Mouse (Mus musculus) R1 (cell line): ENCODE results near the gene Ash1l.

ENCODE experiments used
- DNase-seq: peaks from one replicate; pipeline ENCODE4 v3.0.0-alpha.2; 2018; ENCODE audit warnings: low read depth, low spot score

The Ash1l gene

DNA sequence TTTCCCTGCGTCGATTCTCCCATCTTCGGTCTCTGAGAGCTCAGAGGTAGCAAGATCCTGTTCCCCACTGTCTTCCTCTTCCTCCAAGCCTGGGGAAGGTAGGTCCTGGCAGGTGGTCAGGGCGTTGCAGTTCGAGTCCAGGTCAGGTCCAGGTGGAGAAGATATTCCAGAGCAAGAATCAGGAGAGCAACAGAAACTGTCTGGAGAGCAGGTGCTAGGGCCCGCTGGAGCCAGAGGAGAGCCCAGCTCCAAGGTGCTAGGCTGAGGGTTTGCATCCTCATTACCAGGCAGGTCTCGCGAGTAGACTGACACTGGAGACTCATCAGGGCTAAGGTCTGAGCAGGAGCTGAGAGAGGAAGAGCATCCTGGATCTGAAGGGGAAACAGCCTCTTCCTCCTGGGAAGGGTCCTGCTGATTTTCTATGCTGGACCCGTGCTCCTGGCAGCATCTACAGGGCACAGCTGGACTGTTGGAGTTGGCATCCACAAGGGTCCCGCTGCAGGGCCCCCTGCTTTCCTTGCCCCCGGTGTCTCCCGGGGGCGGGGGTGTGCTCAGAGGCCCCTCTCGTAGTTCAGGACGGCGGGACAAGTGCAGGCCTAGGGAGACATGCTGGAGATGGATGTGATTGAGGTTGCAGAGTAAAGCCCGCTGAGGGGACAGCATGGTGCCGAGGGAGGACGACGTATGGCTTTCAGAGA, 141.5 kb downstream of the Ash1l start:
- no peak for DNase-seq

GRCm38 (mm10) chr3:89092509-89093090, 142.2 kb downstream of the Ash1l start:
- no peak for DNase-seq

GRCm38 (mm10) chr3:89093175-89093574, 142.8 kb downstream of the Ash1l start, which contains the start of gene Rusc1:
Gene Rusc1 (minus strand): TSS chr3:89093311.
- peak; percentile 86 for DNase-seq

- no peak for DNase-seq
Observed at GRCm38 (mm10) chr3:89094021-89094420, 143.6 kb downstream of the Ash1l start.

DNA sequence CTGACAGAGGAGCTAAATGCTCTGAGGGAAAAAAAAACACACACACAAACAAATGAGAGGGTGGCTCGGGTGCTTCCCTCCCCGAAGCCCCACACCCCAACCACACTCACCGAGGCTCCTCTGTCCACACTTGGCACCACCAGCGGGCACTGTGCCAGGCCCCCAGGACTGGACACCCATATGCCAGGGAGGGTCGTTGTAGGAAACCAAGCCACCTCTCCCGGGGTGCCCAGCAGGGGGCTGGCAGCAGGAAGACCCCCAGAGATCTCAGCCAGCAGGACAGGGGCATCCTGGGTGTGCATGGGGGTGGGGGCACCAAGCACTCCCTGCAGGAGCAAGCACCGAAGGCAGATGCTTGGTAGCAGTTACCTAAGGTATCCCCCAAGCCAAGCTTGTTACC, 150.4 kb downstream of the Ash1l start, which contains the start of gene Gm43738:
Gene Gm43738 (minus strand): TSS at position 289 of the 400 bp plus-strand sequence.
- no peak for DNase-seq

- no peak for DNase-seq
Observed at GRCm38 (mm10) chr3:89101459-89101811, 151.0 kb downstream of the Ash1l start.

DNA sequence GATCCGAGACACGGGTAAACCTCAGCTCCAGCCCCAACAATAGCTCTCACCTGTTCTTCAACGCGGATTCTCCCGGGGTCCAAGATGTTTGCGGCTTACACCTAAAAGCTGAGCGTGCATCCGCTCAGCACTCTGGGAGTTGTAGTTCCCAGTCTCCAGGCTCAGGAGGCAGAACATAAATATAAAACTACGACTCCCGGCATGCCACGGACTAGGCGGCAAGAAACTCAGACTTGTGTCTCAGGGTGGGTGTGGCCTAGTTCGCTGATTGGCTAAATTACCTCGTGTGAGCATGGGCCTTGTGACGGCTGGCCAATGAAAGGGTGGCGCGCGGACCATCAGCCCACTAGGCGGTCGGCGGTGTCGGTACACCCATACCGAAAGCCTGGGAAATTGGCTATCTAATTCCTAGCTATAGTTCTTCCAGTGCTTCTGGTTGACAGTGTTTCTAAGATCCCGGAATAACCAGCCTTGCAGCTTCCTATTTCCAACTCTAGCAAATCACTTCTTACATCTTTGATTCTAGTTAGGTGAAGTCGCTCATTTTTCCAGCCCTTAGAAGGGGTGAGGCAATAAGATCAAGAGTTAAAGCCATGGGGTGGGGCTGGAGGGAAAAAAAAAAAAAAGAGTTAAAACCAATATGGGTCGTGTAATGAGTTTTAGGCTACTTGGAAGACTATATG, 151.5 kb downstream of the Ash1l start, which contains the start of gene Fdps:
Gene Fdps (minus strand): TSS at position 148 of the 683 bp plus-strand sequence.
- DNase-seq, result peak; percentile 100

DNA sequence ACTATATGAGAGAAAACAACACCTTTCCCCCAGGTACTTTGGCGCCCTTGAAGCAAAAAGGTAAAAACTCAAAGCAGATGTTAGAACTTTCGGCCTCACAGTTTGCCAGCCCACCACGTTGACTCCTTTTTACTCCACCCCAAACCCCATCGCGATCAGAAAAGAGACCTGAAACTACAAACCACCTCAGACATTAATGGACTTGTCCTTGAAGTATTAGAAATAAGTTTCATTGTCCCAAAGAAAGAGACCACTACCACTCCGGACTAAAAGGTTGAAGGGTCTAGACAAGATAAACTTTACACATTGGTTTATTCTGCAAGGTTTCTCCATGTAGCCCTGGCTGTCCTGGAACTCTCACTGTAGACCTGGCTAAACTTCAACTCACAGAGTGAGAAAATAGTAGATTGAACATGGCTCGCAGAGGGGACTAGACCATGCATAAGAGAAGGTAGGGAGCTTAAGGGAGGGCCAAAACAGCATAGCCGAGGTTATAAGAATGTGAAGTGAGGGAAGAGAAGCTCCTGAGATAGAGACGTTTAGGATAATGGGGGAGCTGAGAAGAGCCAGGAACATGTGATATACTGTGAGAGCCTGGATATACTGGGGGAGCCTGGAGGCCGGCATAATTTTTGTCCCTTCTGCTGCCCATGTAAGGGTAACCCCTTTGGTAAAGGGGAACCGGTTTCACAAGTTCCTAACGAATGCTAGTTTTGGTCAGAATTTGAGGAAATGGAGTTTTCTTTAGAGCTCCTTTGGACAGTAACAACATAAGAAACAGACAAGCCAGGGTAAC, 152.3 kb downstream of the Ash1l start:
- no peak for DNase-seq

GRCm38 (mm10) chr3:89103291-89103595, 152.8 kb downstream of the Ash1l start:
- DNase-seq, result no peak

DNA sequence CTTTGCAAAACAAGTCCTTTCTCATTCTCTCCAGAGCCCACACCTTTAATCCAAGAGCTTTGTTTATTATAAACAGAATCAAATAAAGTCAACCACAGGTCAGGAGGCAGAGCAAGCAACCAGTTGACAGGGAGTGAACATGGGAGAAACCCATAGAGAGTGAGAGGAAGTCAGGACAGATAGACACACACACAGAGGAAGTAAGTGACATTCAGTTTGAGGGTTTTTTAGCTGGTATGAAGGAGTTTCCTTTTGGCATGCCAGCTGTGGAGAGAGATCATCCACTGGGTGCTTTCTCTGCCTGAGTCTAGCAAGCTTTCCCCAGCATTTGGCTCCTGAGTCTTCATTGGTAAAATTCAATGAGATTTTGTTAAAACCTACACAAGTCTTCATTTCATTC, 156.5 kb downstream of the Ash1l start:
- DNase-seq, result no peak

GRCm38 (mm10) chr3:89107545-89107944, 157.1 kb downstream of the Ash1l start:
- no peak for DNase-seq

DNA sequence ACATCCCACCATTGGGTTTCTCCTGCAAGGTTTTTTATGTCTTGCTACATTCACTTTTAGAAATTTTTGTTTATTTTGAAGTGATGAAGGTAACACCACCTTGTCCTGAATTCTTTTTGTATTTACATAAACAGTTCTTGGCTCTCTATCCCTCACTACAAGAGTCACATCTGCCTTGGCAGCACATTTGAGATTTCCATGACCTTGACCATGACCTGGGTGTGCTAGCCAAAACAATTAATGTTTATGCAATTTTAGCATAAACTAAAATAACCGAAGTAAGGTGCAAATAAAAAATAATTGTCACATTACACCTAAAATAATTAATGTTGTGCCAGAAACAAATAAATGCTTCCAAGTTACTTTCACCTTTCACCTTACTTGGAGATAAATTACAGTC, 157.7 kb downstream of the Ash1l start:
- no peak for DNase-seq

GRCm38 (mm10) chr3:89113058-89113457, 162.6 kb downstream of the Ash1l start:
- no peak for DNase-seq

GRCm38 (mm10) chr3:89115522-89115921, 165.1 kb downstream of the Ash1l start:
- peak; percentile 88 for DNase-seq

DNA sequence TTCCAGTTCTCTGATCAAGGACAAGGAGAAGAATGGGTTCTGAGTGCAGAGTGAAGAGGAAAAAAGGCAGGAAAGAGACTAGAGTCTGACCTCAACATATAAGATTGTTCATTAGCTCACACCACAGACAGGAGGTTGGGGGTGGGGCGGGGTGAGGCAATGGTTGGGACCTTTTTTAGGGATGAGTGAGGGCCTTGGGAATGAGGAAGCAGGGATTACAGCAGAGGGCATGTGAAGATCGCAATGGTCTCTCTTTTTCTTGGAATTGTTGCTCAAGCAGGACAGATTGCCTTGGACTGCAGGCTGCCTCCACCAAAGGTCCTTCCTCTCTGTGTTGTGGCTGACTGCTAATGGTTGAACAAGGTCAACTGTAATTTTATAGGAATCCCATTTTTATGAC, 172.9 kb downstream of the Ash1l start:
- no peak for DNase-seq

DNA sequence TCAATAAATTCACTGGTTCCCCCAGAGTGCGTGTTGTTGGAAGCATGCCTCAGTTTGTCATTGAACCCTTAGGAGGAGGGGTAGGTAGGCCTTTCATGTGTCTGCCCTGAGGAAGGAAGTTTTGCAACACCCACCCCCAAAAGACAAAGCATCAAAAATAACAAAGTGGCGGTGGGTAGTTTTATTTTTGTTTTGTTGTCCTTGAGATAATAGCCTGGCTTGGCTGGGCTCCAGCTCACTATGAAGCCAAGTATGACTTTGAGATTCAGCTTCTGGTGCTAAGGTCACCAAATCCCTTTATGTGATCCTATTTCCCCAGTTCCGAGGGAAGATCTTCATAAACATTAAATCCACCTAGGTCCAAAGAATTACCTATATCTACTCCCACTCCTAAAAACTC, 173.8 kb downstream of the Ash1l start:
- no peak for DNase-seq

GRCm38 (mm10) chr3:89125981-89126380, 175.6 kb downstream of the Ash1l start:
- peak; percentile 27 for DNase-seq
